Mouse (Mus musculus): ENCODE measurements around the gene Ddb2. TPM values are rescaled to one million over a fixed set of nuclear protein-coding genes. Genes with fewer than 3 reads are reported as not detected.

Ddb2 gene
- polyA plus RNA-seq, 1 experiment from 2014 or later = 16.6 TPM

Other genes with a start within 250 kb of the Ddb2 start
- gene Rapsn, start 201.4 kb downstream of the Ddb2 start, polyA plus RNA-seq (2015; fragmentation: Nextera tagmentation; extraction: Ambion mirVana) = 0.51 and 0.86 TPM in 2 replicates
- 236 and 238 TPM in 2 replicates for gene Psmc3, start 183.0 kb downstream of the Ddb2 start, polyA plus RNA-seq (2015; fragmentation: Nextera tagmentation; extraction: Ambion mirVana)
- gene Slc39a13, start 166.6 kb downstream of the Ddb2 start, polyA plus RNA-seq (2015; fragmentation: Nextera tagmentation; extraction: Ambion mirVana) = 23.1 and 33.3 TPM in 2 replicates
- 1.7 and 1.9 TPM in 2 replicates for gene Spi1, start 154.6 kb downstream of the Ddb2 start, polyA plus RNA-seq (2015; fragmentation: Nextera tagmentation; extraction: Ambion mirVana)
- gene Mybpc3, start 118.8 kb downstream of the Ddb2 start, polyA plus RNA-seq (2015; fragmentation: Nextera tagmentation; extraction: Ambion mirVana) = not detected in 2 replicates
- 49.3 and 59.4 TPM in 2 replicates for gene Madd, start 53.1 kb downstream of the Ddb2 start, polyA plus RNA-seq (2015; fragmentation: Nextera tagmentation; extraction: Ambion mirVana)
- gene Nr1h3, start 34.1 kb downstream of the Ddb2 start, polyA plus RNA-seq (2015; fragmentation: Nextera tagmentation; extraction: Ambion mirVana) = 2.4 and 2.6 TPM in 2 replicates
- 37.6 and 39.0 TPM in 2 replicates for gene Acp2, start 34.1 kb downstream of the Ddb2 start, polyA plus RNA-seq (2015; fragmentation: Nextera tagmentation; extraction: Ambion mirVana)
- 19.2 and 20.4 TPM in 2 replicates for gene Pacsin3, start 19.0 kb upstream of the Ddb2 start, polyA plus RNA-seq (2015; fragmentation: Nextera tagmentation; extraction: Ambion mirVana)
- 77.5 and 77.7 TPM in 2 replicates for gene Arfgap2, start 28.0 kb upstream of the Ddb2 start, polyA plus RNA-seq (2015; fragmentation: Nextera tagmentation; extraction: Ambion mirVana)
- gene 1110051M20Rik, start 207.7 kb upstream of the Ddb2 start, polyA plus RNA-seq (2015; fragmentation: Nextera tagmentation; extraction: Ambion mirVana) = 163 and 187 TPM in 2 replicates
- gene Lrp4, start 220.5 kb upstream of the Ddb2 start, polyA plus RNA-seq (2015; fragmentation: Nextera tagmentation; extraction: Ambion mirVana) = 4.5 and 5.9 TPM in 2 replicates